Mouse (Mus musculus): ENCODE measurements around the gene Prmt2. TPM values are rescaled to one million over a fixed set of nuclear protein-coding genes. Genes with fewer than 3 reads are reported as not detected.

Gene Prmt2
- total and polyA plus RNA-seq, 2 experiments from 2014 or later = 27.7 to 31.7 TPM

GRCm38 (mm10) chr10:76261447-76261846 lies 23.8 kb upstream of the Prmt2 start:
- DNase-seq (ENCODE audit: low spot score) = no peak
- no peak for ATAC-seq (ENCODE audit: insufficient read depth, low read depth)
- H3K9me3 ChIP-seq (replicated peaks; ENCODE audit: control insufficient read depth, low read length) = no peaks in the 10 kb centered on the region
- no peaks in the 10 kb centered on the region for H3K27me3 ChIP-seq (ENCODE audit: control insufficient read depth, insufficient read depth, low read length)
- peaks cover 15% of the 10 kb centered on the region for H3K4me1 ChIP-seq (ENCODE audit: control insufficient read depth, insufficient read depth)
- TF ChIP-seq EP300 (IDR thresholded peaks at IDR 0.05; ENCODE audit: low read depth) (no peak), CTCF (IDR thresholded peaks at IDR 0.05; ENCODE audit: low read depth) (no peak)
- no peak overlapping the region for H3K4me3 ChIP-seq (ENCODE audit: low read depth, low read length)
- H3K9ac ChIP-seq (replicated peaks; ENCODE audit: low read depth, low read length) = no peak overlapping the region
- no peak overlapping the region for H3K4me2 ChIP-seq (ENCODE audit: low read depth, low read length)
- WGBS = 63% methylated on average over 3 of the region's 3 CpGs
- H3K27ac ChIP-seq (ENCODE audit: low read depth) = no peak overlapping the region
- H3K36me3 ChIP-seq (replicated peaks; ENCODE audit: control insufficient read depth, insufficient read depth, low read length) = peaks cover 22% of the 10 kb centered on the region

- H3K4me1 ChIP-seq (ENCODE audit: control insufficient read depth, insufficient read depth) = peaks cover 15% of the 10 kb centered on the region
- H3K4me3 ChIP-seq (ENCODE audit: low read depth, low read length) = no peak overlapping the region
- H3K4me2 ChIP-seq (ENCODE audit: low read depth, low read length) = no peak overlapping the region
- H3K36me3 ChIP-seq (replicated peaks; ENCODE audit: control insufficient read depth, insufficient read depth, low read length) = peaks cover 13% of the 10 kb centered on the region
- no peaks in the 10 kb centered on the region for H3K27me3 ChIP-seq (ENCODE audit: control insufficient read depth, insufficient read depth, low read length)
- ATAC-seq (ENCODE audit: insufficient read depth, low read depth) (no peak), DNase-seq (ENCODE audit: low spot score) (peak; percentile 39)
- WGBS = 54% methylated on average over 11 of the region's 11 CpGs
- H3K27ac ChIP-seq (ENCODE audit: low read depth) = no peak overlapping the region
- H3K9me3 ChIP-seq (replicated peaks; ENCODE audit: control insufficient read depth, low read length) = no peaks in the 10 kb centered on the region
- TF ChIP-seq EP300 (IDR thresholded peaks at IDR 0.05; ENCODE audit: low read depth) (no peak), CTCF (IDR thresholded peaks at IDR 0.05; ENCODE audit: low read depth) (peak; percentile 46)
- H3K9ac ChIP-seq (replicated peaks; ENCODE audit: low read depth, low read length) = no peak overlapping the region
Measured at GRCm38 (mm10) chr10:76260358-76261059, 22.8 kb upstream of the Prmt2 start.

DNA sequence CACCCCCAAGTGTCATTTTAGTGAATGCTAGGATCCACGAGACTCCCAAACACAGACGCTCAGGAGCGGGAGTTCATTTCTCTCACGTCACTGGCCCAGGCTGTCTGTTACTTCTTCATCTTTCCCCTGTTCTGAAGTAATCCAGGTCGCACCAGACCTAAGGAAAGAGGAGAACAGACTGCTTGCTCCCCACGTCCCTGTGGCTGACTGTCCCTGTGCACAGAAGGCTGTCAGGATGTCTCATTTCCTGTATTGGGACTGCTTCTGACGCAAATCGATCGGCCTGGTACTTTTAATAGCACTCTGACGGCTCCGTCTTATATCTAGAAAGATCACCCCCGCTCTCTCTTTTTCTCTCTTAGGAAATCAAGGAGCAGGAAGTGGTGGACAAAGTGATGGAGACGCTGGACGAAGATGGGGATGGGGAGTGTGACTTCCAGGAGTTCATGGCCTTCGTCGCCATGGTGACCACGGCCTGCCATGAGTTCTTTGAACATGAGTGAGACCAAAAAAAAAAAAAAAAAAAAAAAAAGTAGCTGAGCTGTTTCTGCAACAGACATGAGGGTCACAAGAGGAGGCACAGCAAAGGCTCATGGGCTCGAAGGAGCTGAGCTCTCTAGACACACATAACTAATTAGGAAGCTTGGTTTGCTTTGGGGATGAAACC lies 22.0 kb upstream of the Prmt2 start:
- peaks cover 20% of the 10 kb centered on the region for H3K4me1 ChIP-seq (ENCODE audit: control insufficient read depth, insufficient read depth)
- WGBS = 66% methylated on average over 18 of the region's 18 CpGs
- H3K4me3 ChIP-seq (ENCODE audit: low read depth, low read length) = no peak overlapping the region
- DNase-seq (ENCODE audit: low spot score) (no peak), ATAC-seq (ENCODE audit: insufficient read depth, low read depth) (no peak)
- TF ChIP-seq EP300 (IDR thresholded peaks at IDR 0.05; ENCODE audit: low read depth) (no peak), CTCF (IDR thresholded peaks at IDR 0.05; ENCODE audit: low read depth) (no peak)
- no peak overlapping the region for H3K4me2 ChIP-seq (ENCODE audit: low read depth, low read length)
- peak overlapping the region; percentile 25; the same call in 1 of the 2 replicates for H3K27ac ChIP-seq (ENCODE audit: low read depth)
- H3K9ac ChIP-seq (replicated peaks; ENCODE audit: low read depth, low read length) = no peak overlapping the region
- peaks cover 5% of the 10 kb centered on the region for H3K36me3 ChIP-seq (replicated peaks; ENCODE audit: control insufficient read depth, insufficient read depth, low read length)
- H3K27me3 ChIP-seq (ENCODE audit: control insufficient read depth, insufficient read depth, low read length) = no peaks in the 10 kb centered on the region
- no peaks in the 10 kb centered on the region for H3K9me3 ChIP-seq (replicated peaks; ENCODE audit: control insufficient read depth, low read length)

DNA sequence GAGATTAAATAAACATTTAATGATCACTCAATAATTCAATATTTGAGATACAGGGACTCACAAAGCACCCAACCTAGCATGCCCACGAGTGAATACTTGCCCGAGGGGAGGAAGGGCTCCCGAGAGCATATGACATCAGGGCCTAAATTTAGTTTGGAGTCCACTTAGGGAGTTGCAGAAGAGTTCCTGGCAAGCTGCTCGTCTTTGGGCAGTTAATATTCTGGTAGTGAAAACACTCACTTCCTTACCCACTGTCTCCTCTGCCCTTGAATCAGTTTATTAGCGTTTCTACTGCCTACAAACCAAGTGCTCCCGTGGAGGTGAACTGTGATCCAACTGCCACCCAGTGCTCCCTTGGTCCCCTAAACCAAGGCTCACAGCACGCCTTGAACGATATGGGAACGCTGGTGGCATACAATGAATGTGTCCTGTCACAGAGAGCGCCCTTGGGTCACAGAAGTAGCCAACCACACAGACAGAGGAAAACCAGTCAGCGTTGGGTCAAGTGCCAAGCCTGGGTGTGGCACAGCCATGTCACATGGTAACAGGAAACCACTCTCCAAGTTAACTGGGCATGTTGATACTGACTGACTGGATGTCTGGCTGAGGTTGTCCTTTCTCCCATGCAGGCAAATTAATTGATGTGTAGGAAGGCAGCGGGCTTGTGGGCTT lies 20.2 kb upstream of the Prmt2 start:
- peak overlapping the region; percentile 43 for H3K4me2 ChIP-seq (ENCODE audit: low read depth, low read length)
- peak overlapping the region; percentile 96 for H3K27ac ChIP-seq (ENCODE audit: low read depth)
- TF ChIP-seq CTCF (IDR thresholded peaks at IDR 0.05; ENCODE audit: low read depth) (no peak), EP300 (IDR thresholded peaks at IDR 0.05; ENCODE audit: low read depth) (no peak)
- 0 out of 2 replicates have a peak overlapping the region, but pooled peaks have one; percentile 10 for H3K9ac ChIP-seq (replicated peaks; ENCODE audit: low read depth, low read length)
- peaks cover 20% of the 10 kb centered on the region for H3K4me1 ChIP-seq (ENCODE audit: control insufficient read depth, insufficient read depth)
- H3K9me3 ChIP-seq (replicated peaks; ENCODE audit: control insufficient read depth, low read length) = no peaks in the 10 kb centered on the region
- H3K36me3 ChIP-seq (replicated peaks; ENCODE audit: control insufficient read depth, insufficient read depth, low read length) = no peaks in the 10 kb centered on the region
- DNase-seq (ENCODE audit: low spot score) (peak; percentile 92), ATAC-seq (ENCODE audit: insufficient read depth, low read depth) (peak; percentile 93)
- no peaks in the 10 kb centered on the region for H3K27me3 ChIP-seq (ENCODE audit: control insufficient read depth, insufficient read depth, low read length)
- no peak overlapping the region for H3K4me3 ChIP-seq (ENCODE audit: low read depth, low read length)
- WGBS = 21% methylated on average over 12 of the region's 12 CpGs

DNA sequence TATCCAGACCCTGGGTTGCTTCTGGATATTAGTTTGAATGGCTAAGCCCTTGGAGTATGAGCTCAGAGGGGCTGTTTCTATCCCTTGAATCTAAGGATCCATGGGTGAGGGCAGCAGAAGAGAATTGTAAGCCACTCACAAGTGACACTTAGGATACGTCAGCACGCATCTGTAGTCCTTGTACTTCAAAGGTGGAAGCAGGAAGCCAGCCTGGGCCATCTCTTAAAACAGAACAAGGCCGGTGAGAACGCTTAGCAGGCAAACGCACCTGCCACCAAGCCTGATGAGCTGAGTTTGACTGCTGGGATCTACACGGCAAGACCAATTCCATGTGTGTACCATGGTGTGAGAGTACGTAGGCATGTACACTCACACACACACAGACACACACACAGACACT lies 19.6 kb upstream of the Prmt2 start:
- H3K27me3 ChIP-seq (ENCODE audit: control insufficient read depth, insufficient read depth, low read length) = no peaks in the 10 kb centered on the region
- TF ChIP-seq CTCF (IDR thresholded peaks at IDR 0.05; ENCODE audit: low read depth) = no peak
- TF ChIP-seq EP300 (IDR thresholded peaks at IDR 0.05; ENCODE audit: low read depth) = no peak
- DNase-seq (ENCODE audit: low spot score) (no peak), ATAC-seq (ENCODE audit: insufficient read depth, low read depth) (no peak)
- no peaks in the 10 kb centered on the region for H3K36me3 ChIP-seq (replicated peaks; ENCODE audit: control insufficient read depth, insufficient read depth, low read length)
- no peak overlapping the region for H3K4me3 ChIP-seq (ENCODE audit: low read depth, low read length)
- 72% methylated on average over 7 of the region's 7 CpGs for WGBS
- peak overlapping the region; percentile 96 for H3K27ac ChIP-seq (ENCODE audit: low read depth)
- no peak overlapping the region for H3K9ac ChIP-seq (replicated peaks; ENCODE audit: low read depth, low read length)
- H3K9me3 ChIP-seq (replicated peaks; ENCODE audit: control insufficient read depth, low read length) = no peaks in the 10 kb centered on the region
- H3K4me2 ChIP-seq (ENCODE audit: low read depth, low read length) = no peak overlapping the region
- peaks cover 20% of the 10 kb centered on the region for H3K4me1 ChIP-seq (ENCODE audit: control insufficient read depth, insufficient read depth)

Data from heart, postnatal 0 days (tissue).